Mouse (Mus musculus): Measurements from ENCODE around the gene Gm14214. TPM values are rescaled to one million over a fixed set of nuclear protein-coding genes. Genes with fewer than 3 reads are reported as not detected.

Gm14214 gene
- polyA plus RNA-seq, 1 experiment, result not detected

DNA sequence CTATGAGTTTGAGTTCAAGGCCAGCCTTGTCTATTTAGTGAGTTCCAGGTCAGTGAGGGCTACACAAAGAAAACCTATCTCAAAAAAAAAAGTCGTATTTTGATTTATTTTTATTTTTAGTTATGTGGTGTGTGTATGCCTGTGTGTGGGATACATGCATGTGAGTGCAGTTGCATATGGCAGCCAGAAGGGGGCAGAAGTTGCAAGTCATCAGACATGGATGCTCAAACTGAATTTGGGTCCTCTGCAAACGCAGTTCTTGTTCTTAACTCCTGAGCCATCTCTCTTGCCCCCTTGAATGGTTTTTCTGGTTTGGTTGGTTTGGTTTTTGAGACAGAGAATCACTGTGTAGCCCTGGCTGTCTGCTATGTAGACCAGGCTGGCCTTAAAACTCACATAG, 21.4 kb downstream of the Gm14214 start:
- no peaks in the 10 kb centered on the region for H3K79me3 ChIP-seq (ENCODE audit: low read depth)
- H3K36me3 ChIP-seq (ENCODE audit: control insufficient read depth, insufficient read depth), result no peaks in the 10 kb centered on the region
- no peak overlapping the region for H3ac ChIP-seq (ENCODE audit: control insufficient read depth, insufficient read length, low read depth)
- no peaks in the 10 kb centered on the region for H3K27me3 ChIP-seq (ENCODE audit: control insufficient read depth, insufficient read depth, insufficient read length)
- no peaks in the 10 kb centered on the region for H3K79me2 ChIP-seq (ENCODE audit: control insufficient read depth, insufficient read depth)
- TF ChIP-seq MYOD1 (IDR thresholded peaks at IDR 0.05; ENCODE audit: control insufficient read depth, insufficient read length, low read depth), result no peak
- no peak for TF ChIP-seq CTCF (IDR thresholded peaks at IDR 0.05; ENCODE audit: control insufficient read depth, insufficient read depth, insufficient read length)
- TF ChIP-seq MAX (IDR thresholded peaks at IDR 0.05), result no peak
- TF ChIP-seq CEBPB (IDR thresholded peaks at IDR 0.05; ENCODE audit: low read depth), result no peak
- no peak for TF ChIP-seq MYOG (IDR thresholded peaks at IDR 0.05; ENCODE audit: control insufficient read depth, extremely low read depth, insufficient read length)
- no peak for TF ChIP-seq USF1 (IDR thresholded peaks at IDR 0.05; ENCODE audit: low read depth)
- no peak for TF ChIP-seq FOSL1 (IDR thresholded peaks at IDR 0.05; ENCODE audit: insufficient read depth, low read length, poor library complexity, severe bottlenecking)
- H3K4me3 ChIP-seq (ENCODE audit: insufficient read depth, poor library complexity, severe bottlenecking), result no peak overlapping the region

DNA sequence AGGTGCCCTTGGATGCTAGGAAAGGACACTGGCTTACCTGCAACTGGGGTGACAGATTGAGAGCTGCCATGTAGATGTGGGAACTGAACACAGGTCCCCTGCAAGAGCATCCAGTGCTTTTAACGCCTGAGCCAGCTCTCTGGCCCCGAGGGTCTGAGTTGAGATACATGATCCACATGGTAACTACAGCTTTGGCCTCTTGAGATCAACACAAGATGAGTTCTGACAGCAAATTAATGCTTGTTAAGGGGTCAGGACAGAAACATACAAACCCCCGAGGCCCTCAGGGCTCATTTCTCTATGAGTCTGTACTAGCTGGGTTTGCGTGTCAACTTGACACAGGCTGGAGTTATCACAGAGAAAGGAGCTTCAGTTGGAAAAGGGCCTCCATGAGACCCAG, 25.9 kb downstream of the Gm14214 start:
- TF ChIP-seq CTCF (IDR thresholded peaks at IDR 0.05; ENCODE audit: control insufficient read depth, insufficient read depth, insufficient read length) (no peak), MYOG (IDR thresholded peaks at IDR 0.05; ENCODE audit: control insufficient read depth, extremely low read depth, insufficient read length) (no peak), MYOD1 (IDR thresholded peaks at IDR 0.05; ENCODE audit: control insufficient read depth, insufficient read length, low read depth) (no peak), CEBPB (IDR thresholded peaks at IDR 0.05; ENCODE audit: low read depth) (no peak), FOSL1 (IDR thresholded peaks at IDR 0.05; ENCODE audit: insufficient read depth, low read length, poor library complexity, severe bottlenecking) (no peak), MAX (IDR thresholded peaks at IDR 0.05) (no peak), USF1 (IDR thresholded peaks at IDR 0.05; ENCODE audit: low read depth) (no peak)
- no peaks in the 10 kb centered on the region for H3K79me2 ChIP-seq (ENCODE audit: control insufficient read depth, insufficient read depth)
- no peak overlapping the region for H3K4me3 ChIP-seq (ENCODE audit: insufficient read depth, poor library complexity, severe bottlenecking)
- no peaks in the 10 kb centered on the region for H3K36me3 ChIP-seq (ENCODE audit: control insufficient read depth, insufficient read depth)
- no peaks in the 10 kb centered on the region for H3K27me3 ChIP-seq (ENCODE audit: control insufficient read depth, insufficient read depth, insufficient read length)
- H3ac ChIP-seq (ENCODE audit: control insufficient read depth, insufficient read length, low read depth), result no peak overlapping the region
- no peaks in the 10 kb centered on the region for H3K79me3 ChIP-seq (ENCODE audit: low read depth)

- H3K36me3 ChIP-seq (ENCODE audit: control insufficient read depth, insufficient read depth), result no peaks in the 10 kb centered on the region
- no peak overlapping the region for H3K4me3 ChIP-seq (ENCODE audit: insufficient read depth, poor library complexity, severe bottlenecking)
- no peak overlapping the region for H3ac ChIP-seq (ENCODE audit: control insufficient read depth, insufficient read length, low read depth)
- H3K79me3 ChIP-seq (ENCODE audit: low read depth), result no peaks in the 10 kb centered on the region
- no peaks in the 10 kb centered on the region for H3K79me2 ChIP-seq (ENCODE audit: control insufficient read depth, insufficient read depth)
- H3K27me3 ChIP-seq (ENCODE audit: control insufficient read depth, insufficient read depth, insufficient read length), result no peaks in the 10 kb centered on the region
- TF ChIP-seq MYOD1 (IDR thresholded peaks at IDR 0.05; ENCODE audit: control insufficient read depth, insufficient read length, low read depth), result no peak
- no peak for TF ChIP-seq FOSL1 (IDR thresholded peaks at IDR 0.05; ENCODE audit: insufficient read depth, low read length, poor library complexity, severe bottlenecking)
- no peak for TF ChIP-seq CEBPB (IDR thresholded peaks at IDR 0.05; ENCODE audit: low read depth)
- no peak for TF ChIP-seq USF1 (IDR thresholded peaks at IDR 0.05; ENCODE audit: low read depth)
- no peak for TF ChIP-seq MYOG (IDR thresholded peaks at IDR 0.05; ENCODE audit: control insufficient read depth, extremely low read depth, insufficient read length)
- no peak for TF ChIP-seq MAX (IDR thresholded peaks at IDR 0.05)
- no peak for TF ChIP-seq CTCF (IDR thresholded peaks at IDR 0.05; ENCODE audit: control insufficient read depth, insufficient read depth, insufficient read length)
These were observed 26.7 kb downstream of the Gm14214 start for GRCm38 (mm10) chr2:154742911-154743819.

- H3K36me3 ChIP-seq (ENCODE audit: control insufficient read depth, insufficient read depth), result no peaks in the 10 kb centered on the region
These were observed 31.2 kb downstream of the Gm14214 start for GRCm38 (mm10) chr2:154738621-154739020.

GRCm38 (mm10) chr2:154735986-154736385, 33.8 kb downstream of the Gm14214 start:
- H3K79me3 ChIP-seq (ENCODE audit: low read depth), result no peaks in the 10 kb centered on the region
- no peaks in the 10 kb centered on the region for H3K36me3 ChIP-seq (ENCODE audit: control insufficient read depth, insufficient read depth)
- no peak overlapping the region for H3K4me3 ChIP-seq (ENCODE audit: insufficient read depth, poor library complexity, severe bottlenecking)
- no peaks in the 10 kb centered on the region for H3K27me3 ChIP-seq (ENCODE audit: control insufficient read depth, insufficient read depth, insufficient read length)
- no peak for TF ChIP-seq MAX (IDR thresholded peaks at IDR 0.05)
- TF ChIP-seq CTCF (IDR thresholded peaks at IDR 0.05; ENCODE audit: control insufficient read depth, insufficient read depth, insufficient read length), result no peak
- no peak for TF ChIP-seq CEBPB (IDR thresholded peaks at IDR 0.05; ENCODE audit: low read depth)
- no peak for TF ChIP-seq USF1 (IDR thresholded peaks at IDR 0.05; ENCODE audit: low read depth)
- no peak for TF ChIP-seq MYOG (IDR thresholded peaks at IDR 0.05; ENCODE audit: control insufficient read depth, extremely low read depth, insufficient read length)
- TF ChIP-seq MYOD1 (IDR thresholded peaks at IDR 0.05; ENCODE audit: control insufficient read depth, insufficient read length, low read depth), result no peak
- no peak overlapping the region for H3ac ChIP-seq (ENCODE audit: control insufficient read depth, insufficient read length, low read depth)
- H3K79me2 ChIP-seq (ENCODE audit: control insufficient read depth, insufficient read depth), result no peaks in the 10 kb centered on the region

More at GRCm38 (mm10) chr2:154738621-154739020, 31.2 kb downstream of the Gm14214 start:
- TF ChIP-seq MAX (IDR thresholded peaks at IDR 0.05), result no peak
- TF ChIP-seq CTCF (IDR thresholded peaks at IDR 0.05; ENCODE audit: control insufficient read depth, insufficient read depth, insufficient read length), result no peak
- TF ChIP-seq FOSL1 (IDR thresholded peaks at IDR 0.05; ENCODE audit: insufficient read depth, low read length, poor library complexity, severe bottlenecking), result no peak
- TF ChIP-seq USF1 (IDR thresholded peaks at IDR 0.05; ENCODE audit: low read depth), result no peak
- TF ChIP-seq CEBPB (IDR thresholded peaks at IDR 0.05; ENCODE audit: low read depth), result no peak
- no peak for TF ChIP-seq MYOG (IDR thresholded peaks at IDR 0.05; ENCODE audit: control insufficient read depth, extremely low read depth, insufficient read length)
- no peak for TF ChIP-seq MYOD1 (IDR thresholded peaks at IDR 0.05; ENCODE audit: control insufficient read depth, insufficient read length, low read depth)
- Histone ChIP-seq H3K79me3 (ENCODE audit: low read depth) (no peaks in the 10 kb centered on the region), H3ac (ENCODE audit: control insufficient read depth, insufficient read length, low read depth) (no peak overlapping the region), H3K27me3 (ENCODE audit: control insufficient read depth, insufficient read depth, insufficient read length) (no peaks in the 10 kb centered on the region), H3K4me3 (ENCODE audit: insufficient read depth, poor library complexity, severe bottlenecking) (no peak overlapping the region), H3K79me2 (ENCODE audit: control insufficient read depth, insufficient read depth) (no peaks in the 10 kb centered on the region)

All from C2C12 (cell line).